Comparison of ENCODE assay signal across 8 mouse cellular contexts in genomic region chr9:88547270-88547669, GRCm38 (mm10). TPM values are rescaled to one million over a fixed set of nuclear protein-coding genes. Genes with fewer than 3 reads are reported as not detected.
A peak's percentile ranks its signal among the peaks of the same experiment; 100 is the strongest.
DNase-seq lines count a peak whose midpoint lies in the region; ATAC-seq lines count a peak whose summit lies in the region.

No protein-coding gene starts in this region.

- DNase-seq in frontal cortex, postnatal 25 days (ENCODE audit: low spot score in 2 of 2), result no peak
- DNase-seq in MN1 (ENCODE audit: low spot score), result peak; percentile 62
- peak; percentile 40 for DNase-seq in heart, postnatal 4 days
- peak; percentile 33 for DNase-seq in large intestine, adult 2 months (ENCODE audit: low read depth, low spot score)
- no peak for DNase-seq in midbrain, embryonic 11.5 days (ENCODE audit: low spot score, missing footprints)
- DNase-seq in thymus, postnatal 36 days, result peak; percentile 26 to 41

- no peaks in the 10 kb centered on the region for H3K36me3 ChIP-seq in embryonic facial prominence, embryonic 12.5 days
- no peaks in the 10 kb centered on the region for H3K36me3 ChIP-seq in midbrain, embryonic 11.5 days (ENCODE audit: control insufficient read depth, insufficient read depth, low read length)

- no peak overlapping the region for H3K9ac ChIP-seq in embryonic facial prominence, embryonic 12.5 days
- H3K9ac ChIP-seq in midbrain, embryonic 11.5 days (ENCODE audit: low read length), result peak overlapping the region; percentile 65; the same call in 1 of the 2 replicates

- H3K27me3 ChIP-seq in embryonic facial prominence, embryonic 12.5 days, result no peaks in the 10 kb centered on the region
- no peaks in the 10 kb centered on the region for H3K27me3 ChIP-seq in midbrain, embryonic 11.5 days (ENCODE audit: control insufficient read depth, insufficient read depth, low read length)

- H3K4me1 ChIP-seq in embryonic facial prominence, embryonic 12.5 days, result peaks cover 9% of the 10 kb centered on the region
- H3K4me1 ChIP-seq in midbrain, embryonic 11.5 days (ENCODE audit: control insufficient read depth, insufficient read depth, low read length), result peaks cover 8% of the 10 kb centered on the region; the same call in 1 of the 2 replicates

- peak overlapping the region; percentile 52 for H3K4me2 ChIP-seq in embryonic facial prominence, embryonic 12.5 days (replicated peaks)
- H3K4me2 ChIP-seq in midbrain, embryonic 11.5 days, result peak overlapping the region; percentile 70

- no peaks in the 10 kb centered on the region for H3K9me3 ChIP-seq in embryonic facial prominence, embryonic 12.5 days
- no peaks in the 10 kb centered on the region for H3K9me3 ChIP-seq in midbrain, embryonic 11.5 days (ENCODE audit: control insufficient read depth, low read length)

- WGBS in embryonic facial prominence, embryonic 12.5 days, result 37% methylated on average over 7 of the region's 7 CpGs
- 12% methylated on average over 7 of the region's 7 CpGs for WGBS in large intestine, adult 2 months
- WGBS in midbrain, embryonic 11.5 days, result 38% methylated on average over 7 of the region's 7 CpGs

- peak; percentile 68 for ATAC-seq in frontal cortex, adult (ENCODE audit: low TSS enrichment)
- no peak for ATAC-seq in embryonic facial prominence, embryonic 12.5 days (ENCODE audit: insufficient number of reproducible peaks, insufficient read depth, low FRiP score, low TSS enrichment)
- ATAC-seq in midbrain, embryonic 11.5 days (ENCODE audit: low FRiP score), result peak; percentile 43

- peak overlapping the region; percentile 82 for H3K4me3 ChIP-seq in embryonic facial prominence, embryonic 12.5 days
- H3K4me3 ChIP-seq in midbrain, embryonic 11.5 days (ENCODE audit: low read depth, low read length), result peak overlapping the region; percentile 65

- no peak overlapping the region for H3K27ac ChIP-seq in embryonic facial prominence, embryonic 12.5 days
- no peak overlapping the region; the same call in 1 of the 2 replicates for H3K27ac ChIP-seq in midbrain, embryonic 11.5 days (ENCODE audit: low read depth, low read length)

RNA-seq across cellular contexts. Expression of gene Zfp949, which starts 0.6 kb away (rescaled TPM):
- 12.9 and 14.2 TPM in 2 replicates for polyA plus RNA-seq in embryonic facial prominence, embryonic 12.5 days (2016; fragmentation: Nextera tagmentation; extraction: Ambion mirVana)
- total RNA-seq in heart, postnatal 4 days (2021), result 1 to 10 TPM; 4.8 to 5.8 TPM
- 2.8 and 3.4 TPM in 2 replicates for polyA plus RNA-seq in large intestine, adult 2 months (2012; rRNA removed)
- polyA plus RNA-seq in midbrain, embryonic 11.5 days (2014; fragmentation: Nextera tagmentation; extraction: Ambion mirVana), result 7.6 and 9.6 TPM in 2 replicates

RNA-seq across cellular contexts. Expression of gene Trim43a, which starts 33.4 kb away (rescaled TPM):
- 0.20 TPM in 1 of 2 replicates, not detected in the other for polyA plus RNA-seq in embryonic facial prominence, embryonic 12.5 days (2016; fragmentation: Nextera tagmentation; extraction: Ambion mirVana)
- not detected for total RNA-seq in heart, postnatal 4 days (2021)
- polyA plus RNA-seq in large intestine, adult 2 months (2012; rRNA removed), result not detected in 2 replicates
- polyA plus RNA-seq in midbrain, embryonic 11.5 days (2014; fragmentation: Nextera tagmentation; extraction: Ambion mirVana), result not detected in 2 replicates

Comparison
In these comparisons a context has a peak if more than half of its experiments do, and no peak if none do; other contexts are left out.
1. DNase-seq: peak in MN1 (single experiment), heart, postnatal 4 days (single experiment), large intestine, adult 2 months (single experiment) and thymus, postnatal 36 days (2 of 2); none in frontal cortex, postnatal 25 days (0 of 2) and midbrain, embryonic 11.5 days (single experiment).